Mouse (Mus musculus) cerebellum, adult 11 months (tissue): ENCODE measurements around the gene Myl7.
"Not testable (repeated sequence)": the region's sequence is repeated elsewhere in the genome, so short reads cannot be mapped to it uniquely, and the experiment has no call there.

ENCODE experiments used
- DNase-seq: peaks from one replicate; pipeline ENCODE4 v3.0.0; 2022

Gene Myl7

GRCm38 (mm10) chr11:5902390-5902789 is 3.8 kb upstream of the Myl7 start:
- no peak for DNase-seq

GRCm38 (mm10) chr11:5901950-5902349 is 3.4 kb upstream of the Myl7 start:
- no peak for DNase-seq

- DNase-seq: no peak
These were observed 2.7 kb upstream of the Myl7 start for GRCm38 (mm10) chr11:5901320-5901719.

GRCm38 (mm10) chr11:5899286-5899685 is 704 bp upstream of the Myl7 start:
- DNase-seq: no peak

- DNase-seq: no peak
These were observed 743 bp downstream of the Myl7 start for GRCm38 (mm10) chr11:5897839-5898238.

- DNase-seq: no peak
These were observed 1.4 kb downstream of the Myl7 start for GRCm38 (mm10) chr11:5897230-5897629.

- DNase-seq: no peak
These were observed 4.8 kb downstream of the Myl7 start for GRCm38 (mm10) chr11:5893807-5894206.

GRCm38 (mm10) chr11:5892810-5893368 is 5.7 kb downstream of the Myl7 start:
- DNase-seq: no peak

GRCm38 (mm10) chr11:5892151-5892591 is 6.4 kb downstream of the Myl7 start:
- peak; percentile 63 for DNase-seq

- DNase-seq: not testable (repeated sequence)
These were observed 10.0 kb downstream of the Myl7 start for GRCm38 (mm10) chr11:5888563-5888962.

GRCm38 (mm10) chr11:5887250-5887649 is 11.3 kb downstream of the Myl7 start:
- DNase-seq: no peak

- peak; percentile 48 for DNase-seq
These were observed 12.4 kb downstream of the Myl7 start for GRCm38 (mm10) chr11:5886187-5886586.

GRCm38 (mm10) chr11:5882518-5882917 is 16.1 kb downstream of the Myl7 start:
- DNase-seq: no peak

GRCm38 (mm10) chr11:5879905-5880304 is 18.7 kb downstream of the Myl7 start:
- peak; percentile 57 for DNase-seq

GRCm38 (mm10) chr11:5878661-5879060 is 19.9 kb downstream of the Myl7 start:
- DNase-seq: no peak

GRCm38 (mm10) chr11:5877921-5878526 is 20.6 kb downstream of the Myl7 start, which contains the start of gene Pold2:
Gene Pold2 (minus strand): TSS chr11:5878292.
- peak; percentile 95 for DNase-seq

GRCm38 (mm10) chr11:5877421-5877820 is 21.2 kb downstream of the Myl7 start:
- DNase-seq: no peak

GRCm38 (mm10) chr11:5873192-5873591 is 25.4 kb downstream of the Myl7 start:
- DNase-seq: no peak

GRCm38 (mm10) chr11:5872707-5873106 is 25.9 kb downstream of the Myl7 start:
- no peak for DNase-seq

GRCm38 (mm10) chr11:5870069-5870468 is 28.5 kb downstream of the Myl7 start:
- DNase-seq: no peak

- no peak for DNase-seq
These were observed 29.3 kb downstream of the Myl7 start for GRCm38 (mm10) chr11:5869331-5869730.

GRCm38 (mm10) chr11:5868324-5868723 is 30.3 kb downstream of the Myl7 start:
- DNase-seq: no peak

- no peak for DNase-seq
These were observed 31.4 kb downstream of the Myl7 start for GRCm38 (mm10) chr11:5867196-5867595.

- DNase-seq: no peak
These were observed 36.0 kb downstream of the Myl7 start for GRCm38 (mm10) chr11:5862394-5863105.
